ENCODE assay signal across 17 mouse cellular contexts in genomic region chr3:108478800-108479199, GRCm38 (mm10). TPM values are rescaled to one million over a fixed set of nuclear protein-coding genes. Genes with fewer than 3 reads are reported as not detected.
"Had no signal": no experiment of that assay in that cellular context is flagged by ENCODE, and none has a peak within 500 bp of the region (broad histone marks: within the 10 kb centered on the region; RNA-seq: fewer than 3 reads in every experiment).

No protein-coding gene starts in this region.

- DNase-seq: kidney, adult 11 months; kidney, adult 9 months; kidney, postnatal 10 days; kidney, postnatal 4 days; lung, adult 2 months; retina, postnatal 1 day; right cerebral cortex, postnatal 14 days; thymus, postnatal 4 days had no signal

- H3K4me1 ChIP-seq: midbrain, embryonic 12.5 days; neural tube, embryonic 13.5 days had no signal

- H3K9me3 ChIP-seq: limb, embryonic 15.5 days; midbrain, embryonic 12.5 days; neural tube, embryonic 13.5 days had no signal

- H3K4me2 ChIP-seq: limb, embryonic 15.5 days; midbrain, embryonic 12.5 days; neural tube, embryonic 13.5 days had no signal

- H3K27ac ChIP-seq: hindbrain, postnatal 0 days; layer of hippocampus, adult 2 months; limb, embryonic 15.5 days; liver, embryonic 14.5 days; midbrain, embryonic 12.5 days; neural tube, embryonic 13.5 days had no signal

- ATAC-seq: hindbrain, postnatal 0 days; midbrain, embryonic 16.5 days had no signal

- H3K4me3 ChIP-seq: layer of hippocampus, adult 2 months; limb, embryonic 15.5 days; midbrain, embryonic 12.5 days; neural tube, embryonic 13.5 days had no signal

- H3K36me3 ChIP-seq: limb, embryonic 15.5 days; midbrain, embryonic 12.5 days; neural tube, embryonic 13.5 days had no signal

- H3K9ac ChIP-seq: limb, embryonic 15.5 days; liver, embryonic 14.5 days; midbrain, embryonic 12.5 days; neural tube, embryonic 13.5 days had no signal

- H3K27me3 ChIP-seq: limb, embryonic 15.5 days; midbrain, embryonic 12.5 days; neural tube, embryonic 13.5 days had no signal

RNA-seq across cellular contexts. Expression of gene 1700013F07Rik, which starts 55.1 kb away (rescaled TPM):
- polyA plus RNA-seq: intestine, embryonic 14.5 days; limb, embryonic 15.5 days; liver, embryonic 14.5 days; spleen, adult 2 months had no signal
